Mouse (Mus musculus) ovary, postnatal 10 days (tissue): ENCODE measurements around the gene Npy5r.

Source experiments
- DNase-seq: peaks from one replicate; pipeline ENCODE4 v3.0.0; 2022; ENCODE audit warnings: low spot score

The Npy5r gene

GRCm38 (mm10) chr8:66687511-66688329 is at the start of gene Npy5r:
Gene Npy5r (minus strand): TSS chr8:66688128.
- no peak for DNase-seq

- DNase-seq = no peak
Observed at GRCm38 (mm10) chr8:66731957-66732356, 44.0 kb upstream of the Npy5r start.

DNA sequence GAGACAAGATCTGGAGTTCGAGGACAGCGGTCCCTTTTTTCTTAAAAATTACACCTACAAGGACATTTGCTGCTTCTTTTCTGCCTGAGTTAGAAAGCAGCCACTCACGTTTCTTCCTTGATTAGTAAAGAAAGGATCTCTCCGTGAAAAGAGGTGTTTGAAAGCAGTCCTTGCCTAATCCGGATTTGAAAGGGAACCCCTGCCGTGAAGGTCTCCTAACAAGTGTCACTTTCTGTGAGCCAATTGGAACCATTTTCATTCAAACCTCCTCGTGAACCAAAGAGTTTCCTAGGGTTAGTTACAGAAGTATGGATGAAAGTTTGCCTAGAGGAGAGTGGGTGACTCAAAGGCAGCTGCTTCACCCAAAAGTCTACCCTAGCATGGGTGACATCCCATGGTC is 41.5 kb upstream of the Npy5r start:
- DNase-seq = no peak

DNA sequence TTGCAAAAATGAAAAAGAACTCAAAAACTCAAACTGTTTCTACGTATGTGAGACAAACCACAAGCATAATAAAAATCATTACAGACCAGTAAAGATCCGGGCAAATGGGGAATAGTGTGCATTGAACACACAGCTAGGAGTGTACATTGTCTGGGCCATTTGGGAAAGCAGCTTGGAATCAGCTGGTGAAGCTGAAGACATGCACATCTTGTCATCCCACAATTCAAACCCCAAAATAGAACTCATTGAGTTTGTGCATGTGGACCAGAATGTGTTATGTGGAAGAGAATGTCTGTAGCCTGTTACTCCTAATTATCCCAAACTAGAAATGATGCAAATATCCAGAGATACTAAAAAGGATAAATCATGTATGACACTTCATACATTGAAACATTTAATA is 34.9 kb upstream of the Npy5r start:
- DNase-seq = no peak

- DNase-seq = no peak
Observed at GRCm38 (mm10) chr8:66714324-66714975, 26.5 kb upstream of the Npy5r start.

DNA sequence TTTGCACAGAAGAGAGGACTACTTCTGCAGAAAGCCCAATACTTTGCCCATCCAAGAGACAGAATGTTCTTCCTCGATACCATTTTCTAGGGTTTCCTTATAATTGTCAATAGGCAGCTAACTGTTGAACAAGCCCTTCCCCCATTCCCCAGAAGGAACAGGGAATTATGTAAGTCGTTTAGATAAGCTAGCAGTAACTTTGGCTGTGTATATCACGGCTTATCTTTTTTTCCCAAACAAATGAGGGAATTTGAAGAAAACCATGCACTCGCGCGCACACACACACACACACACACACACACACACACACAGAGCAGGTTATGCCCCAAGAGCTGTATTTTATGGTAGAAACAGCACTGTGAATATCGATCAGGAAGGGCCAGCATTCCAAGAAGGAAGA is 10.9 kb upstream of the Npy5r start:
- no peak for DNase-seq

GRCm38 (mm10) chr8:66698011-66698410 is 10.1 kb upstream of the Npy5r start:
- DNase-seq = no peak

GRCm38 (mm10) chr8:66696970-66697843 is 9.3 kb upstream of the Npy5r start, which contains the start of gene Npy1r:
Gene Npy1r (plus strand): TSS chr8:66697192.
- DNase-seq = no peak

DNA sequence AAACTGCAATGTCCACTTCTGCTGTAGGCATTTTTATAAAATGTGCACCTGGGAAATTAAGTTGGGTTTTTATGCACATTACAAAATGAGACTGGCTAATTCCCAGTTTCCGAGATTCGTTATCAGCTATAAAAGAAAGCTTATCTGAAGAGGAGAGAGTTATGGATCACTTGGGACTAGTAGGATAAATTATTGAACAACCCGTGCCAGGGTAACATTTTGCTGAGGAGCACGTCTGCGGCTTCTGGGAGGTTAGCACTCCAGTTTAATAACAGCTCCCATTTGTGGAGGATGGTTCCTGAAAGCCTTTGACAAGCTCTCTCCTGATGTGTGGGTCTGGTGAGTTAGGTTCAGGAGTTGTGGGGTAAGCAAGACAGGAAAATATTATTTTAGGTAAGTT is 2.5 kb upstream of the Npy5r start:
- DNase-seq = no peak

DNA sequence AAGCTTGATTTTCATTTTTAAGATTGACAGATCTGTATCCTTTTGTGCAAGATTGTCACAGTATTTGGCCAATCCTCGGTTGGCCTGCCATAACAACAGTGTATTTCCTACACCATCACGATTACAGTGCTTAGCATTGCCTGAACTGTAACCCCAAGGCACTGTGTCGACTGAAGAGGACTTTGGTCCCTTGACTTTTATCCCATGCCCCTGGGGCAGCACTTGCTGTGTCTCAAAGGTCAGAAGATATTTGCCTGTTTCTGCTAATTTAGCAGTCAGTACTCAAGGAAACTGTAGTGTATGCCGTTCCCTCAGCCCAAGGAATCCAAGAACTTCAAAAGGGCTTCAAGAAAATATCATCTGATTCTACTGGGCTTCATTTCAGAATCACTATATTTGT is 871 bp upstream of the Npy5r start:
- DNase-seq = no peak

- DNase-seq = no peak
Observed at GRCm38 (mm10) chr8:66688395-66688794, 467 bp upstream of the Npy5r start.

GRCm38 (mm10) chr8:66681261-66681660 is 6.7 kb downstream of the Npy5r start:
- no peak for DNase-seq

DNA sequence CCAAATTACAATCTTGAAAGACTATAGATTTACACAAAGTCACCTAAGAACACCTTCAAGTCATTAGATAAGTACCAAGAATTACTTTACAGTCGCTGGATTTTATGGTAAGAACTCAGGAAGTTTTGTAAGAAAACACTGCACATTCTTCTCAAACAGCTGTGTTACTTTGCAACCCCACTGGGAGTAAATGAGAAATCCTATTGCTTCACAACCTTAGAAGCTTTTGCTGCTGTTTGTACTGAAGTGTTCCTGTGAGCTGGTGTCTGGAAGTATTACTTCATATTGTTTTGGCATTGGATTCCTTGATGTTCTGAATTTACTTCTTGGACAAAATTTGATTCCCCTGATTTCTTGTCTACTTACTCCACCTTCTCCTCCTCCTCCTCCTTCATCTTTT is 57.2 kb downstream of the Npy5r start:
- DNase-seq = no peak
